Mouse (Mus musculus) brain, embryonic 14.5 days (tissue): ENCODE measurements at regions not wholly inside any gene's neighbourhood (a gene's known extent, or its start where the extent isn't known, plus 50 kb on each side); places are given as distances from the start of the nearest gene placed in this dataset.

Source experiments
- DNase-seq: peaks from one replicate; pipeline ENCODE4 v3.0.0-alpha.2; 2011; ENCODE audit warnings: low read depth
- CTCF ChIP-seq: fragments of 200-500 bp; IDR thresholded peaks from 2 replicates; pipeline ENCODE4 v1.5.1; 2012; ENCODE audit warnings: inconsistent platforms, mild to moderate bottlenecking, moderate library complexity, borderline replicate concordance; ENCODE audit not compliant: insufficient read depth, insufficient read length; ENCODE audit errors: extremely low read depth
- POLR2A ChIP-seq: fragments of 200-500 bp; IDR thresholded peaks from 2 replicates; pipeline ENCODE4 v1.6.1; 2012; ENCODE audit warnings: mild to moderate bottlenecking, inconsistent platforms, borderline replicate concordance; ENCODE audit not compliant: poor library complexity, insufficient read depth, insufficient read length, severe bottlenecking; ENCODE audit errors: extremely low read depth

- peak; percentile 27 for DNase-seq
- TF ChIP-seq CTCF (no peak), POLR2A (no peak)
Measured at GRCm38 (mm10) chr5:44943023-44943921, 143.8 kb upstream of the Ldb2 start.

GRCm38 (mm10) chr5:44942575-44942974, 143.1 kb upstream of the Ldb2 start:
- TF ChIP-seq CTCF = no peak
- no peak for TF ChIP-seq POLR2A
- no peak for DNase-seq

GRCm38 (mm10) chr5:44925476-44925875, 126.0 kb upstream of the Ldb2 start:
- no peak for TF ChIP-seq CTCF
- no peak for TF ChIP-seq POLR2A
- no peak for DNase-seq

- DNase-seq = peak; percentile 17
- TF ChIP-seq POLR2A (no peak), CTCF (no peak)
Measured at GRCm38 (mm10) chr5:44922129-44922775, 122.8 kb upstream of the Ldb2 start.

GRCm38 (mm10) chr5:44917816-44918213, 118.3 kb upstream of the Ldb2 start:
- no peak for DNase-seq
- TF ChIP-seq POLR2A (no peak), CTCF (no peak)

- peak; percentile 49 for DNase-seq
- no peak for TF ChIP-seq POLR2A
- no peak for TF ChIP-seq CTCF
Measured at GRCm38 (mm10) chr5:44917173-44917815, 117.8 kb upstream of the Ldb2 start.

GRCm38 (mm10) chr5:44902541-44902940, 103.1 kb upstream of the Ldb2 start:
- DNase-seq = no peak
- TF ChIP-seq CTCF (no peak), POLR2A (no peak)

- TF ChIP-seq POLR2A = no peak
- TF ChIP-seq CTCF = no peak
- DNase-seq = no peak
Measured at GRCm38 (mm10) chr5:44886566-44887070, 87.1 kb upstream of the Ldb2 start.

GRCm38 (mm10) chr5:44876946-44877345, 77.5 kb upstream of the Ldb2 start:
- DNase-seq = peak; percentile 19
- TF ChIP-seq POLR2A = no peak
- TF ChIP-seq CTCF = no peak

- TF ChIP-seq CTCF (no peak), POLR2A (no peak)
- peak; percentile 58 for DNase-seq
Measured at GRCm38 (mm10) chr5:44872243-44872642, 72.8 kb upstream of the Ldb2 start.

GRCm38 (mm10) chr5:44863887-44864286, 64.4 kb upstream of the Ldb2 start:
- TF ChIP-seq CTCF = no peak
- TF ChIP-seq POLR2A = no peak
- DNase-seq = peak; percentile 28
